Mouse (Mus musculus): ENCODE results near the gene Camta1. TPM values are rescaled to one million over a fixed set of nuclear protein-coding genes. Genes with fewer than 3 reads are reported as not detected.
A peak's percentile ranks its signal among the peaks of the same experiment; 100 is the strongest.

The Camta1 gene
- total RNA-seq, 2 experiments from 2014 or later: 194 to 203 TPM

GRCm38 (mm10) chr4:151438561-151438960 lies 423.1 kb downstream of the Camta1 start:
- DNase-seq (ENCODE audit: low spot score in 2 of 2): no peak
- intact Hi-C loops (cut with DNase I): no loop called here

GRCm38 (mm10) chr4:151437859-151438258 lies 423.8 kb downstream of the Camta1 start:
- no peak for DNase-seq (ENCODE audit: low spot score in 2 of 2)
- intact Hi-C loops (cut with DNase I): no loop called here

- intact Hi-C loops (cut with DNase I): no loop called here
- DNase-seq (ENCODE audit: low spot score in 2 of 2): no peak
Observed at GRCm38 (mm10) chr4:151425133-151425532, 436.5 kb downstream of the Camta1 start.

GRCm38 (mm10) chr4:151422922-151423321 lies 438.8 kb downstream of the Camta1 start:
- no peak for DNase-seq (ENCODE audit: low spot score in 2 of 2)
- intact Hi-C loops (cut with DNase I): no loop called here

GRCm38 (mm10) chr4:151422361-151422760 lies 439.3 kb downstream of the Camta1 start:
- intact Hi-C loops (cut with DNase I): no loop called here
- DNase-seq (ENCODE audit: low spot score in 2 of 2): no peak

- intact Hi-C loops (cut with DNase I): no loop called here
- no peak for DNase-seq (ENCODE audit: low spot score in 2 of 2)
Observed at GRCm38 (mm10) chr4:151418344-151418875, 443.3 kb downstream of the Camta1 start.

- intact Hi-C loops (cut with DNase I): no loop called here
- no peak for DNase-seq (ENCODE audit: low spot score in 2 of 2)
Observed at GRCm38 (mm10) chr4:151415812-151416211, 445.9 kb downstream of the Camta1 start.

GRCm38 (mm10) chr4:151415376-151415775 lies 446.3 kb downstream of the Camta1 start:
- DNase-seq (ENCODE audit: low spot score in 2 of 2): no peak
- intact Hi-C loops (cut with DNase I): no loop called here

GRCm38 (mm10) chr4:151414952-151415351 lies 446.7 kb downstream of the Camta1 start:
- intact Hi-C loops (cut with DNase I): no loop called here
- no peak for DNase-seq (ENCODE audit: low spot score in 2 of 2)

- intact Hi-C loops (cut with DNase I): no loop called here
- peak; percentile 74 to 83 for DNase-seq (ENCODE audit: low spot score in 2 of 2)
Observed at GRCm38 (mm10) chr4:151411641-151412061, 450.0 kb downstream of the Camta1 start.

GRCm38 (mm10) chr4:151411016-151411415 lies 450.7 kb downstream of the Camta1 start:
- DNase-seq (ENCODE audit: low spot score in 2 of 2): peak in 1 of 2 experiments; percentile 51
- intact Hi-C loops (cut with DNase I): no loop called here

- intact Hi-C loops (cut with DNase I): no loop called here
- no peak for DNase-seq (ENCODE audit: low spot score in 2 of 2)
Observed at GRCm38 (mm10) chr4:151409291-151409690, 452.4 kb downstream of the Camta1 start.

- no peak for DNase-seq (ENCODE audit: low spot score in 2 of 2)
- intact Hi-C loops (cut with DNase I): no loop called here
Observed at GRCm38 (mm10) chr4:151408811-151409210, 452.9 kb downstream of the Camta1 start.

GRCm38 (mm10) chr4:151408246-151408645 lies 453.4 kb downstream of the Camta1 start:
- DNase-seq (ENCODE audit: low spot score in 2 of 2): no peak
- intact Hi-C loops (cut with DNase I): no loop called here

- DNase-seq (ENCODE audit: low spot score in 2 of 2): no peak
- intact Hi-C loops (cut with DNase I): no loop called here
Observed at GRCm38 (mm10) chr4:151407129-151407528, 454.5 kb downstream of the Camta1 start.

GRCm38 (mm10) chr4:151404581-151405256 lies 457.0 kb downstream of the Camta1 start:
- intact Hi-C loops (cut with DNase I): no loop called here
- DNase-seq (ENCODE audit: low spot score in 2 of 2): no peak

GRCm38 (mm10) chr4:151401685-151402397 lies 459.8 kb downstream of the Camta1 start:
- intact Hi-C loops (cut with DNase I): no loop called here
- DNase-seq (ENCODE audit: low spot score in 2 of 2): no peak

GRCm38 (mm10) chr4:151396536-151396935 lies 465.1 kb downstream of the Camta1 start:
- no peak for DNase-seq (ENCODE audit: low spot score in 2 of 2)
- intact Hi-C loops (cut with DNase I): no loop called here

- intact Hi-C loops (cut with DNase I): no loop called here
Observed at GRCm38 (mm10) chr4:151389345-151389744, 472.3 kb downstream of the Camta1 start.

GRCm38 (mm10) chr4:151386701-151387451 lies 474.8 kb downstream of the Camta1 start:
- intact Hi-C loops (cut with DNase I): no loop called here
- DNase-seq (ENCODE audit: low spot score in 2 of 2): no peak

More at GRCm38 (mm10) chr4:151389345-151389744, 472.3 kb downstream of the Camta1 start:
- no peak for DNase-seq (ENCODE audit: low spot score in 2 of 2)

Data from left cerebral cortex, postnatal 14 days (tissue).